Mouse (Mus musculus): ENCODE measurements around the gene Crb2. TPM values are rescaled to one million over a fixed set of nuclear protein-coding genes. Genes with fewer than 3 reads are reported as not detected.

Gene Crb2
- polyA plus RNA-seq, 1 experiment from 2014 or later, result 4.2 TPM

GRCm38 (mm10) chr2:37776611-37777411, 762 bp downstream of the Crb2 start:
- Histone ChIP-seq H3K36me3 (ENCODE audit: control insufficient read depth, insufficient read depth, low read length) (no peaks in the 10 kb centered on the region), H3K27ac (ENCODE audit: low read length) (peak overlapping the region; percentile 48), H3K9me3 (replicated peaks; ENCODE audit: control insufficient read depth, low read length, poor library complexity, severe bottlenecking) (no peaks in the 10 kb centered on the region), H3K9ac (ENCODE audit: low read depth, low read length) (peak overlapping the region; percentile 53), H3K4me1 (ENCODE audit: control insufficient read depth, insufficient read depth, low read length) (peaks cover 32% of the 10 kb centered on the region), H3K4me2 (ENCODE audit: low read length) (peak overlapping the region; percentile 43), H3K27me3 (ENCODE audit: control insufficient read depth, insufficient read depth, low read depth, low read length) (no peaks in the 10 kb centered on the region), H3K4me3 (ENCODE audit: low read depth, low read length) (peak overlapping the region; percentile 30)
- no peak for ATAC-seq
- 9% methylated on average over 20 of the region's 20 CpGs for WGBS

- Histone ChIP-seq H3K4me3 (ENCODE audit: low read depth, low read length) (no peak overlapping the region), H3K9ac (ENCODE audit: low read depth, low read length) (no peak overlapping the region), H3K4me1 (ENCODE audit: control insufficient read depth, insufficient read depth, low read length) (peaks cover 32% of the 10 kb centered on the region), H3K9me3 (replicated peaks; ENCODE audit: control insufficient read depth, low read length, poor library complexity, severe bottlenecking) (no peaks in the 10 kb centered on the region), H3K27ac (ENCODE audit: low read length) (peak overlapping the region; percentile 63), H3K27me3 (ENCODE audit: control insufficient read depth, insufficient read depth, low read depth, low read length) (no peaks in the 10 kb centered on the region), H3K36me3 (ENCODE audit: control insufficient read depth, insufficient read depth, low read length) (no peaks in the 10 kb centered on the region), H3K4me2 (ENCODE audit: low read length) (0 out of 2 replicates have a peak overlapping the region, but pooled peaks have one; percentile 5)
- 14% methylated on average over 10 of the region's 10 CpGs for WGBS
- peak; percentile 74 for ATAC-seq
These were observed 2.1 kb downstream of the Crb2 start for GRCm38 (mm10) chr2:37777958-37778720.

GRCm38 (mm10) chr2:37780270-37780929, 4.4 kb downstream of the Crb2 start:
- Histone ChIP-seq H3K27ac (ENCODE audit: low read length) (peak overlapping the region; percentile 33), H3K36me3 (ENCODE audit: control insufficient read depth, insufficient read depth, low read length) (no peaks in the 10 kb centered on the region), H3K4me2 (ENCODE audit: low read length) (peak overlapping the region; percentile 52), H3K27me3 (ENCODE audit: control insufficient read depth, insufficient read depth, low read depth, low read length) (no peaks in the 10 kb centered on the region), H3K9ac (ENCODE audit: low read depth, low read length) (peak overlapping the region; percentile 15; the same call in 1 of the 2 replicates), H3K9me3 (replicated peaks; ENCODE audit: control insufficient read depth, low read length, poor library complexity, severe bottlenecking) (no peaks in the 10 kb centered on the region), H3K4me1 (ENCODE audit: control insufficient read depth, insufficient read depth, low read length) (peaks cover 32% of the 10 kb centered on the region), H3K4me3 (ENCODE audit: low read depth, low read length) (peak overlapping the region; percentile 8; the same call in 1 of the 2 replicates)
- ATAC-seq, result no peak
- WGBS, result 2% methylated on average over 14 of the region's 14 CpGs

- peaks cover 28% of the 10 kb centered on the region for H3K4me1 ChIP-seq (ENCODE audit: control insufficient read depth, insufficient read depth, low read length)
- no peaks in the 10 kb centered on the region for H3K36me3 ChIP-seq (ENCODE audit: control insufficient read depth, insufficient read depth, low read length)
- WGBS, result 26% methylated on average over 3 of the region's 3 CpGs
- no peaks in the 10 kb centered on the region for H3K27me3 ChIP-seq (ENCODE audit: control insufficient read depth, insufficient read depth, low read depth, low read length)
- H3K9me3 ChIP-seq (replicated peaks; ENCODE audit: control insufficient read depth, low read length, poor library complexity, severe bottlenecking), result no peaks in the 10 kb centered on the region
- H3K4me2 ChIP-seq (ENCODE audit: low read length), result no peak overlapping the region
- no peak overlapping the region for H3K4me3 ChIP-seq (ENCODE audit: low read depth, low read length)
- no peak overlapping the region for H3K27ac ChIP-seq (ENCODE audit: low read length)
- H3K9ac ChIP-seq (ENCODE audit: low read depth, low read length), result no peak overlapping the region
- ATAC-seq, result no peak
These were observed 5.4 kb downstream of the Crb2 start for GRCm38 (mm10) chr2:37781421-37781820.

GRCm38 (mm10) chr2:37782002-37782401, 6.0 kb downstream of the Crb2 start:
- ATAC-seq, result no peak
- Histone ChIP-seq H3K4me3 (ENCODE audit: low read depth, low read length) (no peak overlapping the region), H3K9me3 (replicated peaks; ENCODE audit: control insufficient read depth, low read length, poor library complexity, severe bottlenecking) (no peaks in the 10 kb centered on the region), H3K27me3 (ENCODE audit: control insufficient read depth, insufficient read depth, low read depth, low read length) (no peaks in the 10 kb centered on the region), H3K4me2 (ENCODE audit: low read length) (no peak overlapping the region), H3K36me3 (ENCODE audit: control insufficient read depth, insufficient read depth, low read length) (no peaks in the 10 kb centered on the region), H3K9ac (ENCODE audit: low read depth, low read length) (no peak overlapping the region), H3K4me1 (ENCODE audit: control insufficient read depth, insufficient read depth, low read length) (peaks cover 26% of the 10 kb centered on the region), H3K27ac (ENCODE audit: low read length) (no peak overlapping the region)
- 25% methylated on average over 7 of the region's 7 CpGs for WGBS

- Histone ChIP-seq H3K27me3 (ENCODE audit: control insufficient read depth, insufficient read depth, low read depth, low read length) (no peaks in the 10 kb centered on the region), H3K4me3 (ENCODE audit: low read depth, low read length) (no peak overlapping the region), H3K9ac (ENCODE audit: low read depth, low read length) (no peak overlapping the region), H3K27ac (ENCODE audit: low read length) (no peak overlapping the region), H3K36me3 (ENCODE audit: control insufficient read depth, insufficient read depth, low read length) (no peaks in the 10 kb centered on the region), H3K4me1 (ENCODE audit: control insufficient read depth, insufficient read depth, low read length) (peaks cover 16% of the 10 kb centered on the region; the same call in 1 of the 2 replicates), H3K4me2 (ENCODE audit: low read length) (no peak overlapping the region), H3K9me3 (replicated peaks; ENCODE audit: control insufficient read depth, low read length, poor library complexity, severe bottlenecking) (no peaks in the 10 kb centered on the region)
- ATAC-seq, result no peak
- WGBS, result 75% methylated on average over 5 of the region's 5 CpGs
These were observed 8.4 kb downstream of the Crb2 start for GRCm38 (mm10) chr2:37784473-37784872.

GRCm38 (mm10) chr2:37786461-37786860, 10.4 kb downstream of the Crb2 start:
- 50% methylated on average over 52 of the region's 52 CpGs for WGBS
- Histone ChIP-seq H3K27me3 (ENCODE audit: control insufficient read depth, insufficient read depth, low read depth, low read length) (no peaks in the 10 kb centered on the region), H3K27ac (ENCODE audit: low read length) (no peak overlapping the region), H3K9ac (ENCODE audit: low read depth, low read length) (0 out of 2 replicates have a peak overlapping the region, but pooled peaks have one; percentile 20), H3K9me3 (replicated peaks; ENCODE audit: control insufficient read depth, low read length, poor library complexity, severe bottlenecking) (no peaks in the 10 kb centered on the region), H3K4me3 (ENCODE audit: low read depth, low read length) (peak overlapping the region; percentile 25), H3K4me1 (ENCODE audit: control insufficient read depth, insufficient read depth, low read length) (no peaks in the 10 kb centered on the region), H3K36me3 (ENCODE audit: control insufficient read depth, insufficient read depth, low read length) (no peaks in the 10 kb centered on the region), H3K4me2 (ENCODE audit: low read length) (peak overlapping the region; percentile 28; the same call in 1 of the 2 replicates)
- no peak for ATAC-seq

- WGBS, result 63% methylated on average over 7 of the region's 7 CpGs
- no peak overlapping the region for H3K4me2 ChIP-seq (ENCODE audit: low read length)
- H3K9me3 ChIP-seq (replicated peaks; ENCODE audit: control insufficient read depth, low read length, poor library complexity, severe bottlenecking), result no peaks in the 10 kb centered on the region; the same call in 1 of the 2 replicates
- no peaks in the 10 kb centered on the region for H3K27me3 ChIP-seq (ENCODE audit: control insufficient read depth, insufficient read depth, low read depth, low read length)
- H3K9ac ChIP-seq (ENCODE audit: low read depth, low read length), result no peak overlapping the region
- no peak overlapping the region; the same call in 1 of the 2 replicates for H3K27ac ChIP-seq (ENCODE audit: low read length)
- ATAC-seq, result peak; percentile 46
- H3K36me3 ChIP-seq (ENCODE audit: control insufficient read depth, insufficient read depth, low read length), result no peaks in the 10 kb centered on the region; the same call in 1 of the 2 replicates
- no peaks in the 10 kb centered on the region for H3K4me1 ChIP-seq (ENCODE audit: control insufficient read depth, insufficient read depth, low read length)
- H3K4me3 ChIP-seq (ENCODE audit: low read depth, low read length), result no peak overlapping the region
These were observed 12.3 kb downstream of the Crb2 start for GRCm38 (mm10) chr2:37788176-37788962.

Data from midbrain, embryonic 16.5 days (tissue).